Mouse (Mus musculus) bone marrow macrophage, adult 2 months (primary cell): Measurements from ENCODE around the gene Tmem182.

Experiments
- CTCF ChIP-seq: IDR thresholded peaks from 2 replicates; pipeline ENCODE4 v1.5.1; 2012; ENCODE audit warnings: low read depth, mild to moderate bottlenecking, low read length, moderate library complexity
- POLR2A ChIP-seq: IDR thresholded peaks from 2 replicates; pipeline ENCODE4 v1.6.1; 2012; ENCODE audit warnings: mild to moderate bottlenecking, low read depth, low read length, borderline replicate concordance

GRCm38 (mm10) chr1:40883856-40884255, 78.5 kb downstream of the Tmem182 start:
- TF ChIP-seq CTCF (no peak), POLR2A (no peak)
